Mouse (Mus musculus): Measurements from ENCODE around the gene Patl2. TPM values are rescaled to one million over a fixed set of nuclear protein-coding genes. Genes with fewer than 3 reads are reported as not detected.
A peak's percentile ranks its signal among the peaks of the same experiment; 100 is the strongest.
"Not testable (repeated sequence)": the region's sequence is repeated elsewhere in the genome, so short reads cannot be mapped to it uniquely, and the experiment has no call there.

Gene Patl2
- total RNA-seq, 2 experiments from 2014 or later, result not detected

DNA sequence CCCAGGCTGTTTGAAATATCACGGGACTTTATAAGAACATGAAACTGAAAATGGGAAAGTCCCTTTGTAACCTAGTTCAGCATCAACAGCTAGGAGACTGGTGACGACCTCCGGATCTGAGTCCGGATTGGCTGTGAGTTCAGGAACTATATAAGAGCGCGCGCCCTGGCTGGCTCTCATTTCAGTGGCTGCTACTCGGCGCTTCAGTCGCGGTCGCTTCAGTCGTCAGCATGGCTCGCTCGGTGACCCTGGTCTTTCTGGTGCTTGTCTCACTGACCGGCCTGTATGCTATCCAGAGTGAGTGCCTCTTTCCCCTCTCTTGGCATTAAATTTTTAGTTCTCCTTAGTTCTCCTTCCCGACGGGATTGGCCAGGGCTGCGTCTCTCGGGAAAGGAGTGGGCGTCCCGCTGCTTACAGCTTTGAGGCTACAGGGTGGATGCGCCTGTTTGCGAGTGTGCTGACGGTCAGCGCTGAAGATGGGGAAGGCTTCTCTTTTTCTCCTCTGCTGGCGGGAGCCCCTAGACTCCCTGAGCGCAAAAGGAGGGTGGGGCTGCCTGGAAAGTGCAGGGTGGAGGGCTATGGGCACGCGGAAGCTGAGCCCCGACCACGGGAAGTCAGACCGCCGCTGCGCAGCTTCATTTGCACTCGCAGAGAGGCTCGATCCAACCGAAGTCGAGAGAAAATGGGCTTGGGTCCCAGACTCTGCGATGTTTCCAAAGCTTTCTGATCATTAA lies 38.3 kb downstream of the Patl2 start, which contains the start of gene B2m:
Gene B2m, plus strand, starts transcription at position 179 of the 734 bp plus-strand sequence.
- ATAC-seq (ENCODE audit: poor library complexity, severe bottlenecking), result peak; percentile 81

DNA sequence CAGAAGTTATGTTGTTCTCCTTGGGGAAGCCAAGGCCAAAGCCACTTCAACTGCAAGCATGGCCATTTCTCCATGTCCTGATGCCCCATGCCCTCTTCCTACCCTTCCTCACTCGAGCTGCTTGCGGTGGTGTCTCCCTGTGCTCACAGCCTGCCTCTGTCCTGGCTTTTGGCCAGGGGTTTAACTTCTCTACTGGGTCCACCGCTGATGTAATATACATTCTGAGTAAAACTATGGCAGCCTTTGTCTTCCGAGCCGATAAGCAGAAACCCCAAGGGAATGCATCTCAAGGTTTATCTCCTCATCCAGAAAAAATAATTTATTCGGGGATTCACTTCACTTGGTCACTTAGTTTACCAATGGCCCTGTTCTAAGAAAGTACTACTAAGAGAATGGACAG lies 39.3 kb downstream of the Patl2 start:
- ATAC-seq (ENCODE audit: poor library complexity, severe bottlenecking), result peak; percentile 20

DNA sequence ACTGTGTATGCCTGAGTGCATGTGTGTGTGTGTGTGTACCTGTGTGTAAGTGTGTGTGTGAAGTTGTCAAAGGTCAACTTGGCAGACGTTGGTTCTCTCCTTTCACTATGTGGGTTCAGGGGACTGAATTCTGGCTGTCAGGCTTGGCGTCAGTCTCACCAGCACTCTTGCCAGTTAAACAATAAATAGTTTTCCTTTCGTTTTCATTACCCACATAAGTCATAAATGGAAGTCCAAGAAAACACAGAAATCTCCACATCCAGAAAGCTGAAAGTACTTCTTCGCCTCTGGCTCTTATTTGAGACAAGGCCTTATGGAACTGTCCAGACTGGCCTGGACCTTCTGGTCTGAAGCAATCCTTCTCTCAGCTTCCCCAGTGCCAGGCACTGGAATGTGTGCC lies 40.2 kb downstream of the Patl2 start:
- ATAC-seq (ENCODE audit: poor library complexity, severe bottlenecking), result no peak

DNA sequence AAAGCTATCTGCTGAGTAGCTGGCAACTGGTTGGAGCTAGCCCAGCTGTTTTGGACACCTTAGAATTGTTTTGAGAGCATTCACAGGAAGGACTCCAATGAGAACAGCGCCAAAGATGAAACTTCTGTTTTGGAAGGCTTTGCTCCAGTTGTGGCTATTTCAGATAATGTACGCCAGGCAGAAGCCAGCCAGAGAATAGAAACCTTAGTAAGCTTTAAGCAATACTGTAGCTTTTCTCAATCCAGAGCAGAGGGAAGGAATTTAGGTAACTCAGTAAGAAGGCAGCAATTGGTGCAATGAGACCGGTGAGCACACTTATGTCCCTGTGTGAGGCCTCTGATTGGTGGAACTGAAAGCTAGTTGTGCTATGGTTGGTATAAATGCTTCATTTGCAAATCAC lies 42.9 kb downstream of the Patl2 start:
- ATAC-seq (ENCODE audit: poor library complexity, severe bottlenecking), result no peak

- ATAC-seq (ENCODE audit: poor library complexity, severe bottlenecking), result no peak
Measured at GRCm38 (mm10) chr2:122141332-122141967, 44.5 kb downstream of the Patl2 start.

DNA sequence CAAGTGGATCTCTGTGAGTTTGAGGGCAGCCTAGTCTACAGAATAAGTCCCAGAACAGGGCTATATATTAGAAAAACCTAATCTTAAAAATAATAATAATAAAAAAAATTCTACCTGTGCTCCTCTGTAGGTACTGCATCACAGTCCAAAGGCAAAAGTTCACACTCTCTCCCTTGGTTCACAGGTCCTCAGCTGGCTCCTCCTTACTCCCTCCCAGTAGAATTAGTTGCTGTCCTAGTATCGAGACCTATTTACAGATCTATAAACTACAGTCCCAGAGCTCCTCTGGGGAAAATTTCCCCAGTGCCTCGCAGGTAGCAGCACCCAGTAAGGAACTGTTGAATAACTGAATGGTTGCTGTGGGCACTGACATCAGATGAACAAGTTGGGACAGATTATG lies 45.2 kb downstream of the Patl2 start:
- ATAC-seq (ENCODE audit: poor library complexity, severe bottlenecking), result no peak

GRCm38 (mm10) chr2:122137839-122138465 lies 48.0 kb downstream of the Patl2 start:
- peak; percentile 70 for ATAC-seq (ENCODE audit: poor library complexity, severe bottlenecking)

DNA sequence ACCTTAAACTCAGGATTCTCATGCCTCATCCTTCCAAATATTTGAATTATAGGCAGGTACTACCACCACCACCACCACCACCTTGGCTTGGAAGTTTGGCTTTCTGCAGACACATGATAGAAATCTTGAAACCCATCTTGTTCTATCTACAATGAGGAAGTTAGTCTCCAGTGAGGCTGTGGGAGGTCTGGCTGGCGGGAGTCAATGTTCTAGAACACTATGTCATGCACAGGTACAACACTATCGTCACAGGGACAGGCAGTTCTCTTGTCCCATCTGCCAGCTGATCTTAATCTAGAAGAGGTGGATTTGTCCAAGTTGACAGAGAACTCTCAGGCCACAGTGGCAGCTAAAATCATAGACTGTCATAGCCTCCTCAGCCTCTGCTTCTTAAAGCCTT lies 53.4 kb downstream of the Patl2 start:
- ATAC-seq (ENCODE audit: poor library complexity, severe bottlenecking), result peak; percentile 60; the same call in 1 of the 2 replicates

DNA sequence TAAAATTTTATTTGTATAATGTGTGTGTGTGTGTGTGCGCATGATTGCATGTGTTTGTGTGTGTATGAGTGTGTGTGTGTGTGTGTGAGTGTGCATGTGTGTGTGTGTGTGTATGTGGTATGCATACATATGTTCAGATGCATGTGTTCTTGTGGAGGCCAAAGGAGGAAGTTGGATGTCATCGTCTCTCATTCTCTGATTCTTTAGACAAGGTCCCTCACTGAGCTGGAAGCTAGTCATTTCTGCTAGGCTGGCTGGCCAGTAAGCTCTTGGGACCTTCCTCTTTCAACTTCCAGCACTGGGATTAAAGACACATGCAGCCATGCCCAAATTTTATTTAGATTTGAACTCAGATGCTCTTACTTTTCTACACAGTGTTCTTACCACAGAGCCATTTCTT lies 53.9 kb downstream of the Patl2 start:
- peak; percentile 85 for ATAC-seq (ENCODE audit: poor library complexity, severe bottlenecking)

DNA sequence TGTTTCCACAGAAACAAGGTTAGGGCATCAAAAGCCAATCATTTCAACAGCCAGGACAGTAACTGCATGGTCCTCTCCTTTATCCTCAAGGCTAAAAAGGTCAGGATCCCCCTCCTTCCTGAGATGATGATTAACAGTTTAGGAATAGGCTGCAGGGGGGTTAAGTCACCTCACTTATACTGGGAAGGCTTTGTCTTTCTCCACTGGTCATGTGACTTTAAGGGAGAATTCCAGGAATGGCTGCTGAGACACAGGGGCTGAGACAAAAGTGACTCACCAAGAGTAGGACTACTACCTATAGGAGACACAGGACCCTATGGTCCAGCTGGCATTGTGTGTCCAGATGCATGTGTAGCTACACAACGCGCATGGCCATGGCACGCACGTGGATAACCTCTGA lies 58.4 kb downstream of the Patl2 start:
- ATAC-seq (ENCODE audit: poor library complexity, severe bottlenecking), result no peak

GRCm38 (mm10) chr2:122126765-122127347 lies 59.1 kb downstream of the Patl2 start:
- ATAC-seq (ENCODE audit: poor library complexity, severe bottlenecking), result no peak

GRCm38 (mm10) chr2:122125680-122126572 lies 60.1 kb downstream of the Patl2 start:
- peak; percentile 50 for ATAC-seq (ENCODE audit: poor library complexity, severe bottlenecking)

- peak; percentile 99 for ATAC-seq (ENCODE audit: poor library complexity, severe bottlenecking)
Measured at GRCm38 (mm10) chr2:122117961-122118958, 67.7 kb downstream of the Patl2 start, which contains the start of gene Spg11. Spg11 (minus strand) TSS chr2:122118386.

GRCm38 (mm10) chr2:122116888-122117287 lies 69.1 kb downstream of the Patl2 start:
- ATAC-seq (ENCODE audit: poor library complexity, severe bottlenecking), result no peak

GRCm38 (mm10) chr2:122109714-122110113 lies 76.3 kb downstream of the Patl2 start:
- no peak for ATAC-seq (ENCODE audit: poor library complexity, severe bottlenecking)

DNA sequence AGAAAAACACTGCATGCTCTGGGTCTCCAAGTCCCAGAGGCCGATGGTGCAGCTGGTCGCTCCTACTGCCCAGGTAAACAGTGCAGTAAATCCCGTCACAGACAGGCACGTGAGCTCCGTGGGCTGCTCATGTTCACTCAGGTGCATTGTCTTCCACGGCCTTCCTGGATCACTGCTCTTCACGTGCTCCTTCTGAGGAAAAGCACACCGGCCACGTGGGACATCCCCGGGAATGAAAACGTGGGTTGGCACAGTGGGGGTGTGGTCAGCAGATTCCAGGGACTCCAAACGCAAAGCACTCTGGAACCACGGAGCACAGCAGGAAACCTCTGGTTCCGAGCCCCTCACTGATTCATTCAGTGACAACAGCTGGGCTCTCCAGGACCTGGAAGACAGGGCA lies 77.9 kb downstream of the Patl2 start:
- ATAC-seq (ENCODE audit: poor library complexity, severe bottlenecking), result no peak

DNA sequence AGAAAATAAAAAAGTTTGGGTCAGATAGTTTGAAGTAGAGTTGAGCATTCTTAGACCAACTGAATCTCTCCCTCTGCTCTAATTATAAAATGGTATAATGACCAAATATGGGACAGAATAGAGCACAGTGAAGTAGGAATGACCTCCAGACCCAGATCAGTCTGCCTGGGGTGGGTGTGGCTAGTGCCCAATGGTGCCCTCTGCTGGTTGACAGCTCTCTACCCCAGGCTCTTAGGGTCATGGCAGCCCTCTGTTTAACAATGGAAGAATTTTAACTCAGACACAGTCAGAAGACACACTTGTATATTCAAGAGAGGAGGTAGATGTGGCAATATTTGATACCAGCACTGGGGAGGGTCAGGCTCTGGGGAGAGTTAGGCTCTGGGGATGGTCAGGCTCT lies 83.9 kb downstream of the Patl2 start:
- ATAC-seq (ENCODE audit: poor library complexity, severe bottlenecking), result peak; percentile 94

DNA sequence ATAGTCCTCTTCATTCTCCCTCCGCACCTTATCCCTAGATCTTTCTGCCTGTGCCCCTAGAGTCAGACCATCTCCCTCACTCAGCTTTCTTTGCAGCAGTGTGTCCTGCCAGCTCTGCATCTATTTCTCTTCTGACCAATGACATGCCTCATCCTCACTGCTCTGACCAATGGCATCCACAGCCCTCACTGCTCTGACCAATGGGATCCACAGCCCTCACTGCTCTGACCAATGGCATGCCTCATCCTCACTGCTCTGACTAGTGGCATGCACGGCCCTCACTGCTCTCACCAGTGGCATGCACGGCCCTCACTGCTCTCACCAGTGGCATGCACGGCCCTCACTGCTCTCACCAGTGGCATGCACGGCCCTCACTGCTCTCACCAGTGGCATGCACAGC lies 88.3 kb downstream of the Patl2 start:
- not testable (repeated sequence) for ATAC-seq (ENCODE audit: poor library complexity, severe bottlenecking)

GRCm38 (mm10) chr2:122093844-122094243 lies 92.1 kb downstream of the Patl2 start:
- no peak for ATAC-seq (ENCODE audit: poor library complexity, severe bottlenecking)

All from megakaryocyte, adult 5-6 weeks (primary cell).